Mouse (Mus musculus) liver, embryonic 16.5 days (tissue): ENCODE measurements around the gene Axin1. TPM values are rescaled to one million over a fixed set of nuclear protein-coding genes. Genes with fewer than 3 reads are reported as not detected.
"Not testable (repeated sequence)": the region's sequence is repeated elsewhere in the genome, so short reads cannot be mapped to it uniquely, and the experiment has no call there.

Experiments
- ATAC-seq: fragments of 200-750 bp; cut with Nextera tagmentation; 2 replicates; pipeline ENCODE4 v1.8.0; 2017; ENCODE audit warnings: low read depth, mild to moderate bottlenecking, moderate number of reproducible peaks, moderate library complexity
- H3K27ac ChIP-seq: fragments of 300-500 bp; sonication (generic); 2 replicates; pipeline ENCODE4 v1.5.1; 2014; ENCODE audit warnings: mild to moderate bottlenecking, low read length
- H3K27me3 ChIP-seq: fragments of 300-500 bp; sonication (generic); 2 replicates; pipeline ENCODE4 v1.6.1; 2014; ENCODE audit warnings: low read depth, low read length, mixed read lengths; ENCODE audit not compliant: control insufficient read depth, insufficient read depth
- H3K36me3 ChIP-seq: fragments of 300-500 bp; sonication (generic); 2 replicates; pipeline ENCODE4 v1.6.1; 2014; ENCODE audit warnings: mild to moderate bottlenecking; ENCODE audit not compliant: control insufficient read depth, insufficient read depth
- H3K4me1 ChIP-seq: fragments of 300-500 bp; sonication (generic); 2 replicates; pipeline ENCODE4 v1.6.1; 2014; ENCODE audit warnings: low read depth, low read length, mixed read lengths; ENCODE audit not compliant: control insufficient read depth
- H3K4me2 ChIP-seq: fragments of 300-500 bp; sonication (generic); 2 replicates; pipeline ENCODE4 v1.6.1; 2014; ENCODE audit warnings: low read depth, low read length, mixed read lengths
- H3K4me3 ChIP-seq: fragments of 300-500 bp; sonication (generic); 2 replicates; pipeline ENCODE4 v1.5.1; 2014; ENCODE audit warnings: low read depth, mild to moderate bottlenecking, low read length
- H3K9ac ChIP-seq: fragments of 300-500 bp; sonication (generic); 2 replicates; pipeline ENCODE4 v1.6.1; 2014; ENCODE audit warnings: low read depth, low read length
- H3K9me3 ChIP-seq: fragments of 300-500 bp; sonication (generic); replicated peaks from 2 replicates; pipeline ENCODE4 v1.6.1; 2016; ENCODE audit warnings: low read length; ENCODE audit not compliant: control insufficient read depth
- WGBS: fragments of 180-500 bp; shearing (Covaris S2); extraction: QIAGEN DNeasy Blood & Tissue Kit; methylation state at CpG from one replicate; pipeline ENCODE4 v1.1.7; 2014; ENCODE audit not compliant: insufficient replicate concordance; 5-methylcytosine and 5-hydroxymethylcytosine counted together
- polyA plus RNA-seq: library from polyadenylated mRNA; unstranded; fragments of >200 nt; fragmentation: Nextera tagmentation; extraction: Ambion mirVana; gene quantifications from 2 replicates; pipeline ENCODE4 v1.2.1, GENCODE M21; 2015

Axin1 gene
- polyA plus RNA-seq, 1 experiment from 2014 or later, result 2.6 TPM

GRCm38 (mm10) chr17:26105619-26106018 is 32.9 kb upstream of the Axin1 start:
- WGBS, result 22% methylated on average over 4 of the region's 4 CpGs
- Histone ChIP-seq H3K9ac (no peak overlapping the region), H3K4me1 (no peaks in the 10 kb centered on the region), H3K4me3 (no peak overlapping the region), H3K9me3 (no peaks in the 10 kb centered on the region), H3K27ac (no peak overlapping the region), H3K36me3 (no peaks in the 10 kb centered on the region), H3K27me3 (peaks cover 6% of the 10 kb centered on the region), H3K4me2 (no peak overlapping the region)
- no peak for ATAC-seq

- Histone ChIP-seq H3K27me3 (peaks cover 50% of the 10 kb centered on the region), H3K9me3 (no peaks in the 10 kb centered on the region), H3K4me3 (no peak overlapping the region), H3K27ac (no peak overlapping the region), H3K9ac (no peak overlapping the region), H3K36me3 (no peaks in the 10 kb centered on the region), H3K4me2 (no peak overlapping the region), H3K4me1 (peaks cover 10% of the 10 kb centered on the region)
- no peak for ATAC-seq
- 28% methylated on average over 4 of the region's 4 CpGs for WGBS
Measured at GRCm38 (mm10) chr17:26110156-26110555, 28.3 kb upstream of the Axin1 start.

GRCm38 (mm10) chr17:26111024-26111423 is 27.5 kb upstream of the Axin1 start:
- ATAC-seq, result no peak
- Histone ChIP-seq H3K4me1 (peaks cover 10% of the 10 kb centered on the region), H3K9me3 (no peaks in the 10 kb centered on the region), H3K4me3 (no peak overlapping the region), H3K4me2 (no peak overlapping the region), H3K27me3 (peaks cover 56% of the 10 kb centered on the region), H3K27ac (no peak overlapping the region), H3K36me3 (no peaks in the 10 kb centered on the region), H3K9ac (no peak overlapping the region)
- 26% methylated on average over 4 of the region's 4 CpGs for WGBS

- H3K9me3 ChIP-seq, result no peaks in the 10 kb centered on the region
- H3K4me2 ChIP-seq, result no peak overlapping the region
- ATAC-seq, result no peak
- no peak overlapping the region for H3K27ac ChIP-seq
- no peak overlapping the region for H3K4me3 ChIP-seq
- no peak overlapping the region for H3K9ac ChIP-seq
- WGBS, result 26% methylated on average over 4 of the region's 4 CpGs
- H3K36me3 ChIP-seq, result no peaks in the 10 kb centered on the region
- H3K27me3 ChIP-seq, result peaks cover 56% of the 10 kb centered on the region
- H3K4me1 ChIP-seq, result peaks cover 10% of the 10 kb centered on the region
Measured at GRCm38 (mm10) chr17:26111722-26112121, 26.8 kb upstream of the Axin1 start.

- Histone ChIP-seq H3K4me2 (peak overlapping the region; percentile 89), H3K4me3 (peak overlapping the region; percentile 72), H3K4me1 (peaks cover 10% of the 10 kb centered on the region), H3K27me3 (peaks cover 56% of the 10 kb centered on the region), H3K9me3 (no peaks in the 10 kb centered on the region), H3K27ac (no peak overlapping the region), H3K36me3 (no peaks in the 10 kb centered on the region), H3K9ac (peak overlapping the region; percentile 69)
- 14% methylated on average over 14 of the region's 14 CpGs for WGBS
- ATAC-seq, result no peak
Measured at GRCm38 (mm10) chr17:26112751-26113150, 25.7 kb upstream of the Axin1 start.

- under 1% methylated on average over 75 of the region's 75 CpGs for WGBS
- Histone ChIP-seq H3K4me2 (peak within 1 kb of the TSS; percentile 89), H3K4me3 (peak within 1 kb of the TSS; percentile 72), H3K9me3 (no peaks in the 10 kb centered on the region), H3K27ac (no peak within 1 kb of the TSS), H3K27me3 (peaks cover 56% of the 10 kb centered on the region), H3K9ac (peak within 1 kb of the TSS; percentile 69), H3K4me1 (peaks cover 10% of the 10 kb centered on the region), H3K36me3 (no peaks in the 10 kb centered on the region)
- peak; percentile 70 for ATAC-seq
Measured at GRCm38 (mm10) chr17:26113181-26113948, 25.1 kb upstream of the Axin1 start, which contains the start of gene Tmem8. TSS of gene Tmem8 (plus strand) at chr17:26113299.

GRCm38 (mm10) chr17:26114061-26114460 is 24.4 kb upstream of the Axin1 start:
- Histone ChIP-seq H3K27ac (no peak overlapping the region), H3K27me3 (peaks cover 56% of the 10 kb centered on the region), H3K9me3 (no peaks in the 10 kb centered on the region), H3K4me1 (peaks cover 10% of the 10 kb centered on the region), H3K4me3 (peak overlapping the region; percentile 72), H3K36me3 (no peaks in the 10 kb centered on the region), H3K9ac (peak overlapping the region; percentile 69), H3K4me2 (peak overlapping the region; percentile 89)
- no peak for ATAC-seq
- WGBS, result 17% methylated on average over 8 of the region's 8 CpGs

- H3K4me1 ChIP-seq, result peaks cover 10% of the 10 kb centered on the region
- ATAC-seq, H3K9ac ChIP-seq, H3K36me3 ChIP-seq, H3K9me3 ChIP-seq, H3K4me2 ChIP-seq, H3K27ac ChIP-seq, H3K4me3 ChIP-seq: not testable (repeated sequence)
- peaks cover 56% of the 10 kb centered on the region for H3K27me3 ChIP-seq
- 50% methylated on average over 7 of the region's 7 CpGs for WGBS
Measured at GRCm38 (mm10) chr17:26114461-26114860, 24.0 kb upstream of the Axin1 start.

- H3K4me1 ChIP-seq, result peaks cover 10% of the 10 kb centered on the region
- no peak overlapping the region for H3K9ac ChIP-seq
- no peak for ATAC-seq
- no peak overlapping the region for H3K4me2 ChIP-seq
- H3K36me3 ChIP-seq, result no peaks in the 10 kb centered on the region
- WGBS, result 65% methylated on average over 7 of the region's 7 CpGs
- peaks cover 52% of the 10 kb centered on the region for H3K27me3 ChIP-seq
- H3K4me3 ChIP-seq, result no peak overlapping the region
- no peak overlapping the region for H3K27ac ChIP-seq
- no peaks in the 10 kb centered on the region for H3K9me3 ChIP-seq
Measured at GRCm38 (mm10) chr17:26115205-26115898, 23.1 kb upstream of the Axin1 start.
